Mouse (Mus musculus): ENCODE data around the gene Fzr1. TPM values are rescaled to one million over a fixed set of nuclear protein-coding genes. Genes with fewer than 3 reads are reported as not detected.

Gene Fzr1
- total RNA-seq, 2 experiments from 2014 or later = 35.1 to 35.2 TPM

GRCm38 (mm10) chr10:81358841-81359240 is 19.5 kb downstream of the Fzr1 start:
- no peak for DNase-seq (ENCODE audit: low spot score in 2 of 2)

GRCm38 (mm10) chr10:81358209-81358608 is 20.1 kb downstream of the Fzr1 start:
- no peak for DNase-seq (ENCODE audit: low spot score in 2 of 2)

GRCm38 (mm10) chr10:81356991-81357844 is 21.1 kb downstream of the Fzr1 start, which contains the start of gene Mfsd12:
Gene Mfsd12 (plus strand): TSS chr10:81357491.
- DNase-seq (ENCODE audit: low spot score in 2 of 2) = peak; percentile 88 to 89

DNA sequence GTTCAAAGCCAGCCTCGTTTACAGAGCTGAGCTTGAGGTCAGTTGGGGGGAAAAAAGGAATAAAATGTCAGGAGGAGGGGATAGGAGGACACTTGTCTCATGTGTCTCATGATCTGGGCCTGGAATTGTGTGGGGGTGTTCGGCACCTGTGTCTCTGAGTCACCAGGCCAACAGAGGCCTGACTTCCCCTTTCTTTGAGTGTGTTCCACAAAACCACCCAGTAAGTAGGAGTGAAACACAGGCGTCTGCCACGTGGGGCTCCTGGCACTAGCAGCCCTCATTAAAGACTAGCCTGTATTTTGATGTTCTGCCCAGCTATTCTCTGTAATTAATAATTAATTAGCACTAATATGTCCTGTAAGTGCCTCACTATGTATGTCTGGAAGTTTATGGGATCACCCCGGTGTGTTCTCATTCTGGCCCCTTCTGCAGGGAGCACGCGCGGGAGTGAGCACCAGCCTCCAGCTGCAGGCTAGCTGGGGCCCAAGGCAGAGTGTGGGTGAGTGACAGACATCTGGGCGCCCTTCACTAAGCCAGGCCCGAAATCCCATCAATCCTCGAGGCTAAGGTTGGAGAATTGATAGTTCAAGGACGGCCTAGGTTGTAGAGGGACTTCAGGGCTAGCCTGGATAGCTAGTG is 21.8 kb downstream of the Fzr1 start:
- no peak for DNase-seq (ENCODE audit: low spot score in 2 of 2)

DNA sequence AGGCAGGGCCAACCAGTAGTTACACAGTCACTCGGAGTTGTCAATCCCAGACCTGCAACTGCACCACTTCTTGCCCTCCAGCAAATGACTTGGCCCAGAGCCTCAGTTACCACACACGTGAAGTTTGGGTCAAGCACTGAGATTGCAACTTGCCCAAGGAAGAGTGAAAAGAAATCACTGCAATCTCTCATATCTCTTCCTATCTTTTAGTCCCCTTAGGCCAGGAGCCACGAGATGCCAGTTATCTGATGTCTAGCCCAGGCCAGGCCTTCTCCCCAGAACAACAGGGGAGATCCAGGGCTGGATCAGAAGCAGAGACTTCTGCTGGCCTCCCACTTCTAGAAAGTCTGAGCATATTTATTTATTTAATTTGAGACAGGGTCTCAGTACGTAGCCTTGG is 22.8 kb downstream of the Fzr1 start:
- DNase-seq (ENCODE audit: low spot score in 2 of 2) = no peak

- DNase-seq (ENCODE audit: low spot score in 2 of 2) = no peak
These were observed 23.4 kb downstream of the Fzr1 start for GRCm38 (mm10) chr10:81354738-81355477.

DNA sequence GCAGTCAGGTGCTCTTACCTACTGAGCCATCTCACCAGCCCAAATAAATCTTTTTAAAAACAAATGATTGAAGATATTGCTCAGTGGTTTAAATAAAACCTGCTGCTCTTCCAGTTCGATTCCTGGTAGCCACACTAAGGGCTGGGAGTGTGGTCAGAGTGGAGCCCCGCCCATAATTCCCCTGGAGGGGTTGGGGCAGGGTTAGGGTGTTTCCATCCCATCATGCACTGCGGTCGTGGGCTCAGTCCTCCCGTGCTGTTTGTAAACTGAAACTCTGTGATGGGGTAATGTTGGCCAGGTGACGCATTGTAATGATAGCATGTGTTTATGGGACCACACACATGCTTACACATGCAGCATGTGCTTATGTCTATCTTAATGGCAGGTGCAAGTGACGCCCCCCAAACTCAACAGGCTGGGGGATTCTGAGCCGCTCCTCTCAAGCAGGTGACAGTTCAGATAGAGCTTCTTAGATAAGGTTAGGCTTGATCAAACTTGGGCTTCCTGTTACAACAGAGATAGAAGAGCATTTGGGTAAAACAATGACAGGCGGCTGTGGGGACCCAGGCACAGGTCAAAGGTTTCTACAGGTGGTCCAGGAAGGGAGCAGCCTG is 26.5 kb downstream of the Fzr1 start:
- DNase-seq (ENCODE audit: low spot score in 2 of 2) = no peak

DNA sequence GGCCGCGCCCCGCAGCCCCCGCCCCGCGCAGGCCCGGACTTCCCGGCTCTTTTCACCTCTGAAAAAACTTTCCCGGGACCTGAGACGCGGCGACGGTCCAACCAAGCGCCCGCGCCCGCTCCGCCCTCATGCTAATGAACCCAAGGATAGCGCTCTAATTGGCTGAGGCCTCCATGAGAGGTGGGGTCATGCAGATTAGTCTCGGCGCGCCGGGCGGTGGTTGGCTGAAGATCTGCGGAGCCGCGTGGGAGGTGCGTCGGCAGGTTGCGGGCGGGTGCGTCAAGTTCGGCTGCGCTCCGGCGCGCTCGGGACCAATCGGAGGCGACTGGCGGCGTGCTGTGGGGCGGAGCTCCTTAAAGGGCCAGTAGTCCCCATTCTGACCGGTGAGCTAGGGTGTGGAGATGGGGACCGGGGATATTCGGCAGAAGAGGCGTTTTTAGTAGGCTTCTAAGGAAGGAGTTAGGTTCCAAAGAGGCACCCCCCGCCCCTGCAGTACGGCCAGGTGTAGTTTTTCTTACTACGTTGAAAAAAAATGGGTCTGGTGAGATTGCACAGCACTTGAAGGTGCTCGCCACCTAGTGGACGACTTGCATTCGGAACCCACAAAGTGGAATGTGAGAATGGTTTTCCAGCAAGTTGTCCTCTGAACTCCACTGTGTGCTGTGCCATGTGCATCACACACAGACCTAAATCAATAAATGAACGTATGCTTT is 27.8 kb downstream of the Fzr1 start, which contains the start of gene Hmg20b:
Gene Hmg20b (minus strand): TSS at position 130 of the 713 bp plus-strand sequence.
- peak; percentile 97 for DNase-seq (ENCODE audit: low spot score in 2 of 2)

- DNase-seq (ENCODE audit: low spot score in 2 of 2) = no peak
These were observed 28.4 kb downstream of the Fzr1 start for GRCm38 (mm10) chr10:81349961-81350350.

GRCm38 (mm10) chr10:81349146-81349545 is 29.2 kb downstream of the Fzr1 start:
- no peak for DNase-seq (ENCODE audit: low spot score in 2 of 2)

GRCm38 (mm10) chr10:81346453-81347067 is 31.8 kb downstream of the Fzr1 start:
- peak; percentile 66 to 76 for DNase-seq (ENCODE audit: low spot score in 2 of 2)

DNA sequence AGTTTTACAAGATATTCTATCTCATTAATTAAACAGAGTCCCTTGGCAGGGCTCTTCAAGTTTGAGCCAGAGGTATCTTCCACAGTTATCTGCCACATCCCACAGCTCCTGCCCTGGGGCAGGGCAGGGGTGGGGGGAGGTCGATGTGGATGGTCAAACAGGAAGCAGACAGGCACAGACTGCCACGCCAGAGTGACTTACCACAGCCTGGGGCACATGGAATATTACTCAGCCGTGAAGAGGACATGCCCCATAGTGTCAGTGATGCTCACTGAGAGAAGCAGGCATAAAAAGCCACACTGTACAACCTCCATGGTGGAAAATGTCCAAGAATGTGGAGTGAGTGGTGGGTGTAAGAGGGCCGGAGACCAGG is 33.2 kb downstream of the Fzr1 start:
- DNase-seq (ENCODE audit: low spot score in 2 of 2) = no peak

DNA sequence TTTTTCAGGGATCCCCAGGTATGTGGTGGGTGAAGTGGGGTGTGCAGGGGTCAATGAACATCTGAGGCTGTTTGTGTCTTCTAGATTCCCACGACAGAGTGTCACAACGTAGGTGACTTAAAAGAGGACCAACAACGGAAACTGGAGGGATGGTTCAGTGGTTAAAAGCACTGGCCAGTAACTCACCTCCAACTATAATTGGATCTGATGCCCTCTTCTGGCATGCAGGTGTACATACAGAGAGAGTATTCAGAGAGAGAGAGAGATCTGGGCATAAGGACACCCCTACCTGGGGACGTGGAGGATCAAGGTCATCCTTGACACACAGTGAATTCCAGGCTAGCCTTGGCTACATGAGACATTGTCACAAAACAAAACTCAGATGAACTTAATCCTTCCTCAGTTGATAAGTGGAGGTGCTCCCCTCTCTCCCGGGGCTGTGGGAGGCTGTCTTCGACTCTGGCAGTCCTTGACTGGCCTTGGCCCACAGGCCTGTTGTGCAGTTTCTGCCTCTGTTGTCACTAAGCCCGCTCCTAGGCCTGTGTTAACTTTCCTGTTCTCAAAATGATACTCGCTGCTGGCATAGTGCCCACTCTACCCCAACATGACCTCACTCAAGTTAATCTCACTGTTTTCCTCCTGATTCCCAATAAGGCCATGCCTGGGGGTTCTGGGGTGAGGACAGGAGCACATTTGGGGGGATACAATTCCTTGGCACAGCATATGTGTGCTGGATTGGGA is 33.7 kb downstream of the Fzr1 start:
- DNase-seq (ENCODE audit: low spot score in 2 of 2) = no peak

DNA sequence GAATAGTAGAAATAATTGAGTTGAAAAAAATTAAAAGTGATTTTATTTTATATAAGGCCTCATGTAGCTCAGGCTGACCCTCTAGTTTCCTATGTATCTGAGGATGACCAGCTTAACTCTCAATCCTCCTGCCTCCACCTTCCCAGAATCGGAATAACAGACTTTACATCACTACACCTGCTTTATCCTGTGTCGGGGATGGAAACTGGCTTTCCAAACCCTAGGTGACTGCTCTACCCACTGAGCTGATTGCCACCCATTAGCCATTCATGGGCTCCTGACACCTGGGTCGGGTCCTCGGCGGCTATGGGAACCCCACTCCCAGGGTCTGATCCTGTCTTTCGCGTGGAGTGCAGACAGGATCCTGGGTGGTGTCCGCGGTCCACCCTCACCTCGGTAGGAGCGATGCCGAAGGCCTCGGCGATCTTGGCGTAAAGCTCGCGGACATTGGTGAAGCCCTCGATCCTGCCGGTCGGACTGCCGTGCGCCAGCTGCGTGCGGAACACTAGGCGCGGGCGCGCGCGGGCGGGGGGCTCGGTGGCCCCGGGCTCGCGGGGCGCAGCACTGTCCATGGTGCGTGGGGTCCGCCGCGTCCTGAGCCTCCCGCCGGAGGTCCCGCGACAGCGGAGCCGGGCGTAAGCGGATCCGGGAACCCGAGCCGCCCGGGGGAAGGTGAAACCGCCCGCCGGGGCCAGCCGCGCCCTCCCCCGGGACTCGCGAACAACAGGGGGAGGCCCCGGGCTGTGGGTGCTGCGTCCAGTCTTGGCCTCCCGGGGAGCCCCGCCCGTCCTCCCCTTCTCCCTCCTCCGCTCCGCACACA is 35.4 kb downstream of the Fzr1 start, which contains the start of gene Gipc3:
Gene Gipc3 (minus strand): TSS at position 581 of the 820 bp plus-strand sequence.
- DNase-seq (ENCODE audit: low spot score in 2 of 2) = no peak

DNA sequence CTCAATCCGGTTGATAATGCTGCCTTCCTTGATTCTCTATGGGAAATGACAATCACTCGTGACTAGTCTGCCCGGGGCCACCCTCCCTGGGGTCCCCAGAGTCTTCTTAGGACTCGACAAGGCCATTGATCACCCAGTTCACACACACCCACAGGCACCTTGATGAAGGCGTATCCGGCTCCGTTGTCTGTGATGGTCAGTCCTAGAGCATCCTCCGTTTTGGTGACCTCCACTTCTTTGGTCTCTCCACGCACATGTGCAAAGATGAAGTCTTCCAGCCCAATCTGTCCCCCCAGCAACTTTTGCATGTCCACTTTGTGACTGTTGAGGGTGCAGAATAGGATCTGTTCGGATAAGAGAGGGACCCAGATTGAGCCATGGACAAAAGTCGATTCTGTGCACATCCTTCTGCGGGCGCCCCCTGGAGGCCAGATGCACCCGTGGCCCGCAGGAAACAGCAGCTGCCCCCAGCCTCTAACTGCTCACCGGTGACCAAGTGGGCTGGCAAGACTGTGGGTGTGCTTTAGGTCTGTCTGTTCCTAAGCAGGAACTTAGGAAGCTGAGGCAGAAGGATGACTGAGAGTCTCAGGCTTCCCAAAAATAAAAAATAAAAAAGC is 36.9 kb downstream of the Fzr1 start:
- peak; percentile 78 to 83 for DNase-seq (ENCODE audit: low spot score in 2 of 2)

DNA sequence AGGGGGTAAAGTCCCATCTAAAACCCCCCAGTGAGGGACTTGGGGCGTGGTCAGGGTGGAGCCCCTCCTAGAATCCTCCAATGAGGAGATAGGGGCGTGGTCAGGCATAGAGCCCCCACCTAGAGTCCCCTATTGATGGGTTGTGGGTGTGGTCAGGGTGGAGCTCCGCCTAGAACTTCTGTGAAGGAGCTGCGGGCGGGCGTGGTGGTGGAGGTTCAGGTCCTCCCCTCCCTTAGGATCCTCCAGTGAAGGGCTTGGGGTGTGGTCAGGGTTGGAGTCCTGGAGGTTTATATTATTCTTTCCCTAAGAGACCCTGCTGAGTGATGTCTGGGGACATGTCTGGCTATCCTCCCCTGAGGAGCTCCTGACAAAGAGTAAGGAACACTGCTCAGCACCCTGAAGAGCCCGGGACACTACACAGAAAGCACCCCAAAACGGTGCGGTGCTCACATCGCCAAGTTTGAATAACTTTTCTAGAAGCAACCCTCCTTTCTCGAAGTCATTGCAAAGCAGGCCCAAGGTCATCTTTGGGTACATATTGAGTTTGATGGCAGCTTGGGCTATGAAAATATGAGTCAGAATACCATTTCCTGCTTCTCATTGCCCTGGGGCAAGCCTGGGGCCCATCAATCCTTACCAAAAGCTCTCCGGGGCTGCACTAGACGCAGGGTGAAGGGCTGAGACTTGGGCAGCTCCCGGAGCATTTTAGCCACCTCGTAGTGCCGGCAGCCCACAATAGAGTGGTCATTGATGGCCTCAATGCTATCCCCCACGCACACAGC is 37.6 kb downstream of the Fzr1 start:
- no peak for DNase-seq (ENCODE audit: low spot score in 2 of 2)

GRCm38 (mm10) chr10:81336558-81336957 is 41.8 kb downstream of the Fzr1 start:
- no peak for DNase-seq (ENCODE audit: low spot score in 2 of 2)

Measured in adrenal gland, adult 18-20 months (tissue).